Mouse (Mus musculus) MEL-GATA-1-ER (cell line): ENCODE measurements around the gene Il1b.

ENCODE experiments used
- DNase-seq: peaks from one replicate; pipeline ENCODE4 v3.0.0-alpha.2; 2012; ENCODE audit warnings: low read depth; ENCODE audit errors: extremely low read depth

Il1b gene

DNA sequence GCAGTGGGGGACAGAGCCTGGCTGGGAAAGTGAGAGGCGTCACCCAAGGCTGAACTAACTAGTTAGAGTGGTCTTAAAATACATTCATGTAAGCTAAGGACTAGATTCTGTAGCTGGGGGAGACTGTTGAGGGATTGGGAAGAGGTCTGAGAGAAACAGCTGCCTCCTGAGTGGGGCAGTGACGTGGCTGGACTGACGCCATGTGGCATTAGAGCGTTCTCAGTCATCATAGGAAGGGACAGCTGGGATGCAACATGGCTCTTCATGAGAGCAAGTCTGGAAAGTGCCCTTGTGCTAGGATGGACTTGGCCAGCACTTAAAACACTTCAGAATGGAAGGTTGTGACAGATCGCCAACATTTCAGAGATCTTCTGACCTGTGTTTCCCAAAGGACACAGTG lies 2.1 kb downstream of the Il1b start:
- no peak for DNase-seq

GRCm38 (mm10) chr2:129368106-129368505 lies 2.8 kb downstream of the Il1b start:
- peak; percentile 89 for DNase-seq

DNA sequence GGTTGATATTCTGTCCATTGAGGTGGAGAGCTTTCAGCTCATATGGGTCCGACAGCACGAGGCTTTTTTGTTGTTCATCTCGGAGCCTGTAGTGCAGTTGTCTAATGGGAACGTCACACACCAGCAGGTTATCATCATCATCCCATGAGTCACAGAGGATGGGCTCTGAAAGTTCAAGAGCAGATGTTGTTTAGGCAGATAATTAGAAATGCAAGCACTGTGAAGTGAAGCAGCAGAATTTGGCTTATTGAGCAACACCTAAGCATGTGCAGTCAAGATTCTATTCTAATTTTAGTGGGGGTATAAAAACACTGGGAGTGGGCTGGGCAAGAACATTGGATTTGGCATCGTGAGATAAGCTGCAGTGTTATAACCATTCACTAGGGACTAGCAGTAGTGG lies 3.7 kb downstream of the Il1b start:
- no peak for DNase-seq

GRCm38 (mm10) chr2:129360975-129361560 lies 9.9 kb downstream of the Il1b start:
- no peak for DNase-seq

GRCm38 (mm10) chr2:129360197-129360596 lies 10.7 kb downstream of the Il1b start:
- DNase-seq = no peak

GRCm38 (mm10) chr2:129338138-129338621 lies 32.8 kb downstream of the Il1b start:
- DNase-seq = no peak

DNA sequence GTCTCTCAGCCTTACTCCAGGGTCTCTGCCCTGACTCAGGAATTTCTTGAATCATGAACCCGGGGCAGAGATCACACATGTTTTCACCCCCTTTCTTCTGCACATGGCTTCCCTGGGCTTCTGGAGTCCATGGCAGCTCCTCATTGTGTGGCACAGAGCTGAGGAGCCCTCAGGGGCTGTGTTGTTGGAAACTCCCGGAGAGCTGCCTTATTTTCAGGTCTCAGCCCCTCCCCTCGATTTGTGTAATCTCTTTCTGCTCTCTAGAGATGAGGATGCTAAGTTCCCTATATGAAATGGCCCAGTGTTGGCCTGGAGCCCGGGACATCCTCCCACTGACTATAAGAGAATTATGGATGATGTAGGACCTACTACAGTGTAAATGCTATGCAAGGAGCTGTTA lies 37.5 kb downstream of the Il1b start:
- DNase-seq = no peak

DNA sequence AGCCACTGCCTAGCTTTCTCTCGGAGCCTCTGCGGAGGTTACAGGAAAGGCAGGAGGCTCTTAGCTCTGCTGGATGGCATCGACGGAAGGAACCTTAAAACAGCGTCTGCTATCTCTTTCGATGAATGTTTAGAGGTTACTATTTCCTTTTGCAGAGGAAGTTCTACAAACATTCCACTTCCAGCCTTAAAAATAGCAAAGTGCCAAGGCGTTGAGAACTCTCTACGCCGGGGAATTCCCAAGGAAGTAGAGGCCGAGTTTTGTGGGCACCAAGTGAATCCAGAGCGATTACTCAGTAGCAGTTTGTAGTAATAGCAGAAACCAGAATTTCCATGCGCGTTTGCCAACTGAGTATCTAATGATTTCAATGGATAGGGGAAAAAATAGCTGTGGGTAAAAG lies 40.4 kb downstream of the Il1b start:
- no peak for DNase-seq

DNA sequence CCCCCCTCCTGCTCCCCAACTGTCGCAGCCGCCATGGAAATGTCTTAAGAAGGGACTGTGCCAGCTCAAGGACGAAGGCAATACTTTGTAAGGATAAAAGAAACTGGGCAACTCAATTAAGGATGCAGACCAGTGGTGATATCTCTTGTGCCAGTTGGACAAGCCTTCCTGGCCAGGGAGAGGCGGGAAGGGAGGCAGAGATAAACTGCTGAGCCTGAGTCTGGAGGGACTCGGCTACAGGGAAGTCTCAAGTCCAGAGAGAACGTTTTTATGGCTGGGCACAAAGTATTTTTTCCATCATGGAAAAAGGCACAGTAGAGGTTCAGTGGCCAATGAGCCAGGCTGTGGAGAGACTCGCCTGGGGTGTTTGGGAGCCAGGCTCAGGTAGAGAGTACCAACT lies 40.9 kb downstream of the Il1b start:
- DNase-seq = no peak

DNA sequence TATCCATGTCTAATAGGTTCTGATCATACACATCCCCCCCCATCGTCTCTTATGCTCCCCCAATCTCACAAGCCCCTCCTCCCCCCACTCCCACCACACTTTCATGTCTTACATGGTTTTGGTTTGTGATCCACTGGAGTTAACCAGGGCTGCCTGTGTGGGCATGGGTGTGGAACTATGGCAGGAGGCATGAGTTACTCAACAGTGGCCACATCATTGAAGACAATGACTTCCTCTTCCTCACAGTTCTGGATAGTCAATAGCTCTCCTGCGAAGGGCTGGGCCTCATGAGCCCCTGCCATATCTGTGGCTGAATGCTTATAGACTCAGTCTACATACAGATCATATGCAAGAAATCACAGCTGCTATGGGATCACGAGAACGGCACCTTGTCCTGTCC lies 42.7 kb downstream of the Il1b start:
- DNase-seq = no peak

DNA sequence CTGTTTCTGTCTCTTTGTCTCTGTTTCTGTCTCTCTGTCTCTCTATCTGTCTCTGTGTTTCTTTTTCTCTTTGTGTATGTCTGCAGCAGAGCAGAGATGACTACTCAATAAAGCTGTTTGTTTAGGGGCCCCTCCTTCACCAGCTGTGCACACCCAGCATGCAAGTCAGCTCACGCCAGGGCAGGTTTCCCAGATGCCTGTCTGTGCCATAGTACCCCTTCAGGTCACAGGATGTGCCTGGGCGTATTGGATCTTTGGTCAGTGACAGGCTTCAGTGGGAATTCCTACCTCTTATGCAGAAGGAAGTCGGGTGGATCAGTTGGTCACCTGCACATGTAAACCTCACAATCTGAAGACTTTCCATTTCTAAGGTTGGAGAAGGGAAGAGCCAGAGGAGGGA lies 46.7 kb downstream of the Il1b start:
- DNase-seq = no peak

GRCm38 (mm10) chr2:129322117-129322635 lies 48.8 kb downstream of the Il1b start:
- DNase-seq = no peak

GRCm38 (mm10) chr2:129320033-129320605 lies 50.8 kb downstream of the Il1b start:
- no peak for DNase-seq

DNA sequence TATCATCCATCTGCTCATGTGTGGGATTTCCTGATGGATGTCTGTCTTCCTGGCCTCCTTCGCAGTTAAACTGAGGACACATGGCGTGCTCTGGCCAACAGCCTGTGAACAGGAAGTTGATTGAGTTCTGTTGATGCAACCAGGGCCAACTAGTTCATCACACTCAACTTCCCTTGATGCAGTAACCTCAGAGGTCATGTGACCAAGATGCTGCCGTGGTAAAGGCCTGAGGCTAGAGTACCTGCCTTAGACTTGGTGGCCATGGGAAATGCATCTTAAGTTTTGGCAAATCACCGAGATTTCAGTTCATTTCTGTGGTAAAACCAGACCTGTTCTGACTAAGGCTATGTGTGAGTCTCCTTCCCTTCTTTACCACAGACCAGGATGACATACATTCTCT lies 55.1 kb downstream of the Il1b start:
- DNase-seq = no peak

DNA sequence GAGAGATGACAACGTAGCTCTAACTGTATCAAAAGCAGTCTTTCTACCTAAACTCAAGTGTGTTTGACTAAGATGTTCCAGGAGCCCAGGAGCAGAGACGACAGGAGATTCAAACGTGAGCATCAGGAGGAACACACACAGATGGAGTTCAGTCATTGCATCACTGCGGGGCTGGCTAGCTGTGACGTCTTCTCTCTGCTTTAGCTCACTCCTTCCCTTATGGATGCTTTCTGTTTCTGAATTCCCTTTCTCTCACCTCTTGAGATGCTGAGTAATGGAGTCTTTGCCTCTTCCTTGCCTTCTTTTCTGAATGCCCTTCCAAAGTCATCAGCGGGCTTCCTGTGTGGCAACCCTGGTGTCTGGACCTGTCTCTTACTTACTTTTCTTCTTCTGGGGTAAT lies 56.1 kb downstream of the Il1b start:
- no peak for DNase-seq
